Mouse (Mus musculus): ENCODE results near the gene Txnl4b. TPM values are rescaled to one million over a fixed set of nuclear protein-coding genes. Genes with fewer than 3 reads are reported as not detected.

Txnl4b gene
- total and polyA plus RNA-seq, 3 experiments = 13.4 to 17.8 (median 13.6) TPM

- Histone ChIP-seq H3K27me3 (replicated peaks) (peaks cover 11% of the 10 kb centered on the region), H3K4me1 (ENCODE audit: control insufficient read depth in 1 of 2, insufficient read depth in 2 of 2) (no peaks in the 10 kb centered on the region), H3K9me3 (replicated peaks; ENCODE audit: low read length) (peaks cover 8% of the 10 kb centered on the region), H3K36me3 (replicated peaks in 1 of 2; ENCODE audit: control insufficient read depth in 1 of 2, insufficient read depth in 1 of 2, low read length in 1 of 2) (peaks cover 6 to 10% of the 10 kb centered on the region in 2 experiments), H3K79me2 (replicated peaks; ENCODE audit: control insufficient read depth, extremely low read depth, insufficient read depth, poor library complexity, severe bottlenecking) (no peaks in the 10 kb centered on the region), H3K4me3 (replicated peaks in 1 of 3; ENCODE audit: low read depth in 2 of 3, low read length in 2 of 3, poor library complexity in 1 of 3) (no peak overlapping the region), H3K27ac (ENCODE audit: insufficient read depth, low read depth) (no peak overlapping the region), H3K9ac (ENCODE audit: insufficient read depth, low read depth) (no peak overlapping the region), H3K4me2 (ENCODE audit: insufficient read depth, low read depth, poor library complexity, severe bottlenecking) (no peak overlapping the region)
- dilution Hi-C loops (cut with MboI; ENCODE audit: extremely low pct_ligation_motif_present, extremely low pct_unique_long_range_greater_than_20kb, low sequenced_read_pairs) = no loop called here
- in situ Hi-C loops (cut with MboI; ENCODE audit: low pct_ligation_motif_present, low pct_unique_long_range_greater_than_20kb, low sequenced_read_pairs) = no loop called here
- TF ChIP-seq HCFC1 (IDR thresholded peaks at IDR 0.05; ENCODE audit: low read depth, low read length) (no peak), CHD1 (IDR thresholded peaks at IDR 0.05; ENCODE audit: low read depth, low read length) (no peak), MXI1 (IDR thresholded peaks at IDR 0.05; ENCODE audit: low read depth, low read length) (no peak), TBP (conservative IDR thresholded peaks at IDR 0.05; ENCODE audit: low read depth, low read length) (no peak), TCF12 (IDR thresholded peaks at IDR 0.05; ENCODE audit: low read depth, low read length) (no peak), GABPA (IDR thresholded peaks at IDR 0.05; ENCODE audit: insufficient replicate concordance, low read depth, low read length) (no peak), NELFE (IDR thresholded peaks at IDR 0.05; ENCODE audit: low read depth, low read length) (no peak), RAD21 (IDR thresholded peaks at IDR 0.05; ENCODE audit: low read depth, low read length) (no peak), E2F4 (IDR thresholded peaks at IDR 0.05; ENCODE audit: insufficient replicate concordance, low read depth, low read length) (no peak), USF2 (conservative IDR thresholded peaks at IDR 0.05; ENCODE audit: low read depth, low read length) (no peak), SMC3 (IDR thresholded peaks at IDR 0.05; ENCODE audit: low read depth, low read length) (no peak), ELF1 (IDR thresholded peaks at IDR 0.05; ENCODE audit: low read depth, low read length) (no peak), UBTF (IDR thresholded peaks at IDR 0.05; ENCODE audit: low read depth, low read length) (no peak)
- no peak for DNase-seq (ENCODE audit: extremely low read depth)
Measured at GRCm38 (mm10) chr8:109586972-109587504, 21.3 kb downstream of the Txnl4b start.

GRCm38 (mm10) chr8:109590901-109591300 lies 25.2 kb downstream of the Txnl4b start:
- no peak for DNase-seq (ENCODE audit: extremely low read depth)
- Histone ChIP-seq H3K36me3 (replicated peaks in 1 of 2; ENCODE audit: control insufficient read depth in 1 of 2, insufficient read depth in 1 of 2, low read length in 1 of 2) (peaks cover 30 to 48% of the 10 kb centered on the region in 2 experiments), H3K27ac (ENCODE audit: insufficient read depth, low read depth) (no peak overlapping the region), H3K9ac (ENCODE audit: insufficient read depth, low read depth) (no peak overlapping the region), H3K4me1 (ENCODE audit: control insufficient read depth in 1 of 2, insufficient read depth in 2 of 2) (no peaks in the 10 kb centered on the region), H3K4me3 (replicated peaks in 1 of 3; ENCODE audit: low read depth in 2 of 3, low read length in 2 of 3, poor library complexity in 1 of 3) (no peak overlapping the region), H3K4me2 (ENCODE audit: insufficient read depth, low read depth, poor library complexity, severe bottlenecking) (no peak overlapping the region), H3K9me3 (replicated peaks; ENCODE audit: low read length) (no peaks in the 10 kb centered on the region), H3K27me3 (replicated peaks) (no peaks in the 10 kb centered on the region), H3K79me2 (replicated peaks; ENCODE audit: control insufficient read depth, extremely low read depth, insufficient read depth, poor library complexity, severe bottlenecking) (no peaks in the 10 kb centered on the region)
- dilution Hi-C loops (cut with MboI; ENCODE audit: extremely low pct_ligation_motif_present, extremely low pct_unique_long_range_greater_than_20kb, low sequenced_read_pairs) (no loop called here), in situ Hi-C loops (cut with MboI; ENCODE audit: low pct_ligation_motif_present, low pct_unique_long_range_greater_than_20kb, low sequenced_read_pairs) (no loop called here)
- TF ChIP-seq JUN (IDR thresholded peaks at IDR 0.05; ENCODE audit: insufficient read depth, low read depth, low read length) (no peak), TBP (conservative IDR thresholded peaks at IDR 0.05; ENCODE audit: low read depth, low read length) (no peak), SMC3 (IDR thresholded peaks at IDR 0.05; ENCODE audit: low read depth, low read length) (no peak), MEF2A (IDR thresholded peaks at IDR 0.05; ENCODE audit: borderline replicate concordance, low read depth, low read length) (no peak), RAD21 (IDR thresholded peaks at IDR 0.05; ENCODE audit: low read depth, low read length) (no peak)

All from CH12.LX (cell line).